Mouse (Mus musculus) testis, postnatal 10 days (tissue): ENCODE measurements at regions not wholly inside any gene's neighbourhood (a gene's known extent, or its start where the extent isn't known, plus 50 kb on each side); places are given as distances from the start of the nearest gene placed in this dataset.

Experiments
- DNase-seq: peaks from one replicate; pipeline ENCODE4 v3.0.0; 2021; ENCODE audit warnings: low spot score

DNA sequence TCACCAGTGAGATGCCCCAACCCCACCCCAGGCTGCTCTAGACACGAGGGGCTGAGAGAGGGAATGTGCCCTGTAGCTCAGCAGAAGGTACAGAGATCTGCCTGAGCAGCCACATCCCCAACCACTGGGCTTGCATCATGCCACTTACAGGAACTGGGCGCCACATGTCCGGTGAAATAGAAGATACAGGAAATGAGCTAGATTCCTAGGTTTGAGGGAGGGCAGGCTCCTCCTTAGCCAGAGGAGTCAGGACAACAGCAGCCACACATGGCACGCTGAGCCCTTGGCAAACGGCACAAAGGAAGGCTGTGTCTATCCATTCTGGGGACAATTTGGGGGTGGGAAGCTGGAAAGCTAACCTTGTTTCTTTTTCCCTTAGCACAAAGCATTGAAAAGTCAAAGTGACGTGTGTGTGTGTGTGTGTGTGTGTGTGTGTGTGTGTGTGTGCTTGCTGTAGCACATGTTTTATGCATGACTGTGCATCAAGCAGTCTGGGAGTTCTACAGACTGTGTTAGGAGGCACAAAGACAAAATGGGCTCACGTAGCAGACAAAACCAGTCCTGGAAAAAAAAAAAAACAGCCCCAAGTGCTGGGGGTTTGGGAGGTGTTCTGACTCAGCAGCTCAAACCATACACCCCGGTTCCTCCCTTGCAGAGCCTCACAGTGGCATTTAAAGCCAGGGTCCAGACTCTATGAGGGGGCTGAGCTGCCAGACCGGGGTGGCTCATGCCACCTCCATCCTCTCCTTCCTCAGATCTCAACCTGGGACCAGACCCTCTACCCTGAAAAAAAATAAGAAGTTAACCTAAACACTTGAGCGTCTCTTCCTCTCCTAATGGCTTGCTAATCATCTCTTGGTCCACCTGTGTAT is 343.7 kb upstream of the Smim15 start:
- peak; percentile 44 for DNase-seq

DNA sequence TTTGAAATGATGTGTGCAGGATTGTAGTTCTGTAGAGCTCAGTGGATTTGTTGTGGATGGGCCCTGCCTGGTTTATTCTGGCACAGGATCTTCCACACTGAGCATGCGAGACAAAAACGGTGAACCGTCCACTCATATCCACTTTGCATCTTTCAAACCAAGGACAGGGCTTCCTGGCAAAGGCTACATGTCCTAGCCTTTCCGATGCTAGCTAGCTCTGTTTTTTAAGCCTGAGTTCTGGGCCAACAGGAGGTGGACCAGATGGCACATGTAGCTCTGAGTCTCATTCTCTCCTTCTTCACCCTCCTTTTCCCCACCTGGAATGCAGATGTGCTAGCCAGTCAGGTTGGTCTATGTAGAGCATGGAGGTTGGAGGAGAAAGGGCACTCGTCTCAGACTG is 345.0 kb upstream of the Smim15 start:
- DNase-seq: no peak

DNA sequence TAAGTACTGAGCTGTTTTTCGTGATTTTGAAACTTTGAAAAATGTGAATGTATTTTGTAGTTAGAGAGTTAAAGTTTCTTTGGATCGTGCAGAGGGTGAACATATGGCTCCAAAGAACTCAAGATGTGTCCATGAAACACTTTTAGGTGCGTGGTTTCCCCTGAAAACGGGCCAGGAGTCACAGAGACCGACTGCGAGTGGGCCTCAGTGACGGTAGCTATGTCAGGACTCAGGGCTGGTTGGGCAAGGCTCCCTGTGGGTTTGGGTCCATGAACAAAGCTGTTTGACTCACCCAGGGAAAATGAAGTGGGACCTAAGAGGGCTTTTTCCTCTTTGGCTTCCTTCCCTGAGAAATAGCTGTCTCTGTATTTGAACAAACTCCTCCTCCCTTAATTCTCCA is 345.9 kb upstream of the Smim15 start:
- no peak for DNase-seq

DNA sequence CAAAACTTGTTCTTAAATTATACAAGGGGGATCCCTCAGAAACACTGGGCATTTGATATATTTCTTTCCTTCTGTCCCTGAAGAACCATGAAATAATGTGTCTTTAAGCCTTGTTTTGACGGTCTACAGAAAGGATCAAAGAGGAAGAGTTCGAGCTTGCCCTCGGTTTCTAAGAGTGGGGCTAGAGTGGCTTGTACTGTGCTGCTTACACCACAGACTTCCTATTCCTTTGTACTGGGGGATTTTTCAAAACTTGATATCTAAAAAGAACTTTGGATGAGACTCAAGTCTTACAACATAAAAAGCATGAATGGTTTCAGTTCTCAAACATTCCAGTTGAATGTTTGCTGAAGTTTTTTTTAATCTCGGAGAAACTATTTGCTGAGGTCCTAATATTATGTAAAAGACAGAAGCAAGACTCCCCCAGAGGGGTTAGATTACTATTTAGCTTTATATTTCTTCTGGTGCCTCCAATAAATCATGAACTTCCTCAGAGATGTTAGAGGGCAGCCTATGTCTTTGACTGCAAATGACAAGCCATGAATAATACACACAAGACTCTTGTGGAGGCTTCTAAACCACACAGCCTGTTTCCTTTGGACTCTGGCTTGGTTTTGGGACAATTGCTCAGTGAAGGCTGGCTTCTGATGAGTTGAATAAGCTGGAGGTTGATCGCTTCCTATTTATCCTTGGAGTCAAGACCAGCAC is 352.0 kb upstream of the Smim15 start:
- DNase-seq: no peak

DNA sequence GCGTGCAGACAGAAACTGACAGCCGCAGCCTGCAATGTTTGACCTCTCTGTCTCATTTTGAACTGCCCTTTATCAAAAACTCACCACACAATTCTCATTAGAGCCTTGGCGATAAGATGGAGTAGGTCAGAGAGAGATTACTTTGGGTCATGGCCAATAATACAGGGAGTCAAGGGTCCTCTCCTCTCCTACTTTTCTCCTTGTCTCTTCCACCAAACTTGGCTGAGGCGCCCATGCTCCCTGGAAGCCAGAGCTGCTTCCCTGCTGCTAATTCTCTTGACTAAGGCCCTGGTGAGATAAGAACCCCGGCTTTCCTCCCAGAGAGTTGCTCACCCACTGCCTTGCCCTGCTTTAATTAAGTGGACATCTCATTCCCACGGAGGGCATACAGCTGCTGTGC is 355.3 kb upstream of the Smim15 start:
- DNase-seq: no peak

DNA sequence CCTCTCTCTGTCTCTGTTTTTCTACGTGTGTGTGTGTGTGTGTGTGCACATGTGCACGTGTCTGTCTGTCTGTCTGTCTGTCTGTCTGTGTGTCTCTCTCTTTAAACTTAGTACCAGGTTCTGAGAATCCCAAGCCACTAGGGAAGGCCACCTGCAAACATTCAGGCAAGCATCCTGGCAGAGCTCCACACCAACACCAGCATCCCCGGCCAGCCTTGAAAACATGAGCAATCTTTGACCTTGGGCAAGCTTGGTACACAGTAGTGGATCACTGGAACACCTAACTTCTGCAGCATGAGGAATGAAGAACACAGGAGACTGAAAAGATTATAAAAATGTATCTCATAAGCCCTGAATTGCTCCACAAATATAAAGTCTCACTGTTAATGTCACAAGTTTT is 359.0 kb upstream of the Smim15 start:
- DNase-seq: no peak

DNA sequence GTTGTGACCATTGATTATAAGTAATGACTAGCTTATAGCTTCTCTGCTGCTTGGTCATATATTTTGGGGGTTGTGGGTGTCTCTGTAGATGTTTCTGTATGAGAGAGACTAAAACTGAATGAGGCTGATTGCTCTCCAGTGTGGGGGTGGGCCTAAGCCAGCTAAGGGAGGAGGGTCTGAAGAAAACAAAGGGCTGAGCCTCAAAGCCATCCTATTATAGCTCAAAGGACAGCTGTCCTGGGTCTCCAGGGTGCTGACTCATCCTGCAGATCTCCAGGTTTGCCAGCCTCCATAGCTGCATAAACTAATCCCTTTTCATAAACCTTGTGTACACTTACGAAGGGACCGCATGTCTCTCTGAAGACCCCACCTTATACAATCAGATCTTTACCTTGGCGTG is 360.3 kb upstream of the Smim15 start:
- DNase-seq: no peak

DNA sequence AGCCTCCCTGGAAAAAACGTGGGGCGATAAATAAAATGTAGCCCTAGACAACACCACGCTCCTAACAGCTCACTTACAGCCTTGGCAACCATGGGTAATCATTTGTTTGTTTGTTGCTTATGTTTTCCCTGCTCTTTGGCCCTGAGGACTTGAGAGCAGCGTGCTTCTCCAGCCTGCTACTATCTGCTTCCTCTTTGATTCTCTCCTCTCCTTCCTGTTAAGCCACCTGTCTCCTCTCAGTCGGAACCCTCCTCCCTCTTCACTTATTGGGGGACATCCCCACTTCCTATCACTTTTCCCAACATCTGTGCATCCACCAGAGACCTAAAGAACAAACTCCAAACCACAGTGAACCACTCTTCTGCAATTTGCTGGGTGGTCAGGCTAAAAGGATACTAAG is 362.5 kb upstream of the Smim15 start:
- DNase-seq: no peak

DNA sequence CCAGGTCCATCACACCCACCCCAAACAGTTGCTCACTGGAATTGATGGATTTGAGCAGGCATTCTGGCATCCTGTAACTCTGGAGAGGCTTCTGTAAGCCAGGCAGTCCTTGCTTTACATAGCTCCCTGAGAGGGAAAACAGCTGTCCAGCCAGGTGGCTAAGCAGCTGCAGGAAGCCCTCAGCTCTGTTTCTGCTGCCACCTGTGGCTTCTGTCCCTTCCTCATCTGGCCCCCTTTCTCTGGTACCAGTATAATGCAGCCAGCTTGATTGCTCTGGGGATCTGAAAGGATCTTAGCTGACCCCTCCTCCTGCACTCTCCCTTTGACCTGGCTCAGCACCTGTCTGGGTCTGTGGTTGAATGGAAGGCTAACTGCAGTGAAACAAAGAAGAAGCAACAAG is 365.4 kb upstream of the Smim15 start:
- DNase-seq: no peak

DNA sequence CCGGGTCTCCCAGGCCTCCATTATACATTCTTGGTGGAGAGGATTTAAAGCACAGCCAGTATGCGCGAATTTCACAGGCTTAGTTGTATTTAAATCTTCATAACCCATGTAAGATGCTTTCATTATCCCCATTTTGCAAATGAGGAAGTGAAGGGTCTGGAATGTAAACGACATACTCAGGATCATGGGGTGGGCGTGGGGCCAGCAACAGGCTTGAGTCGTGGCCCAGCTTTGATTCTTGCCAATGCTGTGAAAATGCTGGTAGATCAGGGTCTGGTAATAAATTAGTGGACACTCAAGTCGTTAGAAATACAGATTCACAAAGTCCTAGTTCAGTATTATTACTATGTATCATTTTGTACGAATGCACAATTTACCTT is 367.2 kb upstream of the Smim15 start:
- no peak for DNase-seq

DNA sequence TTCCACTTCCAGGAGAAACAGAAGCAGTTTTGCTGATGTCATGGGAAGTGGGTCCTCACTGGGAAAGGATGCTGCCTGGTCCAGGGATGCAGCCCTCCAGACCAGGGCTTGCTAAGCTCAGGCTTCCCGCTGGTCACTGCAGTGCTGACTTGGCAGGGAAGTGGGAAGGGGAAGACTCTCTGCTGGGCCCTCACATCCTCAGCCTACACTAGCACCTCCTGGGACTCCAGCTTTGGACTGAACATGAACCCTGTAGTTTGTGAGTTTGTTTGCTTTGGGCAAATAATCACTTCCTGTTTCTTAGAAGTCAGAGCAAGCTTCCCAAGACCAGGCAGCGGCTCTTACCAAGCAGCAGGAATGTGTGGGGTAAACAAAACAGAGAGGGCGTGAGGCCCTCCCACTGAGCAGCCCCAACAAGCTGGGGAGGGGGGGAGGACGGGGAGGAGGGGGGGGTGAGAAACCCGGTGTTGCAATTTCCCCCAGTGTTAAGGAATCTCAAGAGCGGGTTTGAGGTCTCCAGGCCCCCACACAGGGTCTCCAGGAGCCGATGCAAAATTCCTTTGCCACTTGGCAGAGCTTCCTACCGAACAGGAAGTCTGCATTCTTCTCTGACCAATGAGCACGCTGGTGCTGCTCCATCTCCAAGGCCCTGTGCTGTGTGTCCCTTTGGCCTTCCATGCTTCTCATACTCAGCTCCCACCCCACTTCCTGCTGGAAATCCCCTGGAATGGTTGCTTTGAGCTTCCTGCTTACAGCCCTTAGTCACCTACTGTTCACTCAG is 367.7 kb upstream of the Smim15 start:
- no peak for DNase-seq

DNA sequence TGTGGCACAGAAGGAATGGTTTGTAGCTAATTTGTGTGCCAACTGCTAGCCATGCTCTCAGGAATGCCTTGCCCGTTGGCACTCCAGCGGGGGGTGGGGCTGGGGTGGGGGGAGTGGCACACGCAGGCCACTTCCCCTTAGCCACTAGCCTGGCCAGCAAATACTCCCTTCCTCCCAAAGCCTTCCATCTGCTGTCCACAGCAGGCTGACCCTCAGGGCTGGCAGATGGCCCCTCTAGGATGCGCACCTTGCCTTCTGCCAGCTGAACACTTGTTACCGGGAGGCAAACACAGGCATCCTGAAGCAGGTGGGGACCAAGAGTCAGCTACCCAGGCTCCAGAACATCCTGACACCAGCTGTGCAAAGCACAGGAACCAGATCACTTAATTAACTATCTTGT is 372.1 kb upstream of the Smim15 start:
- DNase-seq: no peak

DNA sequence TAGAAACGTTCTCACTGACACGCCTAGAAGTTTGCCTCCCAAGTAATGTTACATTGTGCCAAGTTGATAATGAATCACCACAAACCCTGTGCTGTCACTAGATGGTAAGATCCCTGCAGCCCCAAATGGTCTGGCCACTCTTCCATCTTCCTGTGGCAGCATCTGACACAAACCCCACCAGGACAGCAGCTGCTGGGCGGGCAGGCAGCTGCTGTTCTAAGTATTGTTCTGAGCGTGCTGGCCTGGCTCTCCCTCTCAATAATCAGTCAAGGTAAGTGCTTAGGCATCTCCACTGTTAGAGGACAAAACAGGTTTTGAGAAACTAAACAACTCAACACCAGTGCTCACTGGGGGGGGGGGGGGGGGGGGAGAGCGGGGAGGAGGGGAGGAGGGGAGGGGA is 375.7 kb upstream of the Smim15 start:
- DNase-seq: no peak

DNA sequence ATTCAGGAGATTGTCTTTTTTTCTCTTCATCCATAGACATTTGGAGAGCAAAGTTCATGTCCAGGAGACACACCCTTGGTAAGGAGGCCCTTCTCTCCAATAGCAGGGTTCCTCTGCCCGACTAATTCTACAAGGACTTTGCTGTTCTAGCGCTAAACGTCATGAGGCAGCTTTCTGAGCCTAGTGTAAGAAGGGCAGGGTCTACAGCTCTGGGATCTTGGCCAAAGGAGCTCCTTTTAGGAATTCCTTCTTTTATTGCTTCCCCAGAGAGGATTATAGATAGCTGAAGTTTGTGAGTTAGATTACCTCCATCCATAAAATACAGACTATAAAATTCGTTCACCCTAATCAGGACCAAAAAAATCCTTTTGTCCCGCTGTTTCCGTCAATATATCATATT is 378.5 kb upstream of the Smim15 start:
- no peak for DNase-seq

DNA sequence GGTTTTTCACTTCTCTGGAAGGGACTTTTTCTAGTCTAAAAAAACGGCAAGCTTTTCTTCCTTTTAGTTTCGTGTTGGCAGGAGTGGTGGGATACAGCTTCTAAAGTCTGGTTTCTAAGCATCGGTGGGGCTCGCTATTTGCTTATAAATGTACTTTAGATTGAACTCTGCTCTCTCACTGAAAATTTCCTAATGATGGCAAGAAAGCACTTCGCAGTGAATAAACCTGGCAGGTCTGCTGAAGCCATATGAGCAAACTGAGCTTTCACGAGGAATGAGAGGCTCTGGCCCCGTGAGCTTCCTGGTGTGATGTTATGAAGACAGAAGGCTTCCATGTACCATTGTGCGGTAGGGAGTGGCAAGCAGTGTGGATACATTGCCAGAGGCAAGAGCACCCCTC is 380.0 kb upstream of the Smim15 start:
- DNase-seq: no peak

DNA sequence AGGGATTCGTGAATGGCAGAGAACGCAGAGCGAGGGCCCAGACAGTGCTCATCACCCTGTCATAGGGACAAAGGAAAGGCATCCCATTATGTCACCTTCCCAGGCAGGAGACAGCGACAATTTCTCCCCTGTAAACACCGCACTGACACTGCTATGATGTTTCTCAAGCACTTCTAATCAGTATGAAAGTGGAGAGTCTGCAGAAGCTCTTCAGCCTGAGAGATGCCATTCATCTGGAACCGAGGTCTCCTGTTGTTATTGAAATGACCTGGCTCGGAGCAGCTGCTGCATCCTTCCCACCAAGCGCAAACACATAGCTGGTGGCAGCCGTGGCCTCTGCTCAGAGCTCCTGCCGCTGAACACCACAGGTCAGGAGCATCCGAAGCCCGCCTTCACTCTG is 380.5 kb upstream of the Smim15 start:
- no peak for DNase-seq

DNA sequence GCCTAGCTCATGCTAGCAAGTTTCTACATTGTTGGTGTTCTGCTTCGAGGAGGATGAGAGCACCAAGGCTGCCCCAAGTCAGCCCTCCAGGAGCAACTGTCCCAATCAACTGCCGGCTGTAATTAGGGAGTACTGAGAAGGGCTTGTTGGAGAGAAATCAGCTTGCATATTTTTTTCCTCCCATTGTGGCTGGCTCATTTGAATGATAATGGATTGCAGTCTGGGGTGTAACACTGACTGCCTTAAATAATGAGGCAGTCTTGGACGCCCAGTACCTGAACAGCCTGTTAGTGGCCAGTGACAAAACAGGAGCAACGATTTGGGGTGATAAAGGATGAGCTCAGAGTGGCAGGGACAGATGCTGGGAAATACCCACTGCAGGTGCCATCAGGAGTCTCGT is 382.8 kb upstream of the Smim15 start:
- no peak for DNase-seq

DNA sequence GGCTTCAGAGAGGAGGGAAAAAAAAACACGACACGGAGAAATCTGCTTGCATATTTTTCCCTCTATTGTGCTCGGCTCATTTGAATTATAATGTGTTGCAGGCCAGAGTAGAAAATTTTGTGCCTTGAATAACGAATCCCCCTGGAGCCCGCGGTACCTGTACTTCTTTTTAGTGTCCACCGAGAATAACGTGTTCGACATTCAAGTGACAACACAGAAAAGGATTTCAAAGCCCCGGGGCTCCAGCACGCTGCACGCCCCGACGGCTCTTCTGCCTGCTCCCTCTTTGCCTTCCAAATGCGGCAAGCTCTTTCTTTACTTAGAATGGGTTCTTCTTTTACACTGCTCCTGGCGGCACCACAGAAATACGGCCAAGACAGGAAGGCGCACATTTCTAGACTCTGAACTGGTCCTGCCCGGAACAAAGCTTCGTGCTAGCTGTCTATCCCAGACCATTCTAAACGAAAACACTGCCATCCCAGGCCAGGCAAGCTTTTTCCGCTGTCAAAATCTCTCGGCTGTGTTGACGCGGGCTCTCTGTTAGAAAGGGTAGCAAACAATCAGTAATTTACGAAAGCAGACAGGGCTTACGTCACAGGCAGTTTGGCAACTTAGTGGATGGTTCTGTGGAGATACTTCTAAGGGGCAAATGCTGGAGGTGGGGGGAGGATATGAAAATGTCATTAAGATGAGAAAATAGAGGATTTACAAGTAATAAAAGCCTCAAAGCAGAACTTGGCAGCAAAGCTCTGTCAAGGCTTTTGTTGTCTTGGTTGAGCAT is 398.2 kb upstream of the Smim15 start:
- no peak for DNase-seq

DNA sequence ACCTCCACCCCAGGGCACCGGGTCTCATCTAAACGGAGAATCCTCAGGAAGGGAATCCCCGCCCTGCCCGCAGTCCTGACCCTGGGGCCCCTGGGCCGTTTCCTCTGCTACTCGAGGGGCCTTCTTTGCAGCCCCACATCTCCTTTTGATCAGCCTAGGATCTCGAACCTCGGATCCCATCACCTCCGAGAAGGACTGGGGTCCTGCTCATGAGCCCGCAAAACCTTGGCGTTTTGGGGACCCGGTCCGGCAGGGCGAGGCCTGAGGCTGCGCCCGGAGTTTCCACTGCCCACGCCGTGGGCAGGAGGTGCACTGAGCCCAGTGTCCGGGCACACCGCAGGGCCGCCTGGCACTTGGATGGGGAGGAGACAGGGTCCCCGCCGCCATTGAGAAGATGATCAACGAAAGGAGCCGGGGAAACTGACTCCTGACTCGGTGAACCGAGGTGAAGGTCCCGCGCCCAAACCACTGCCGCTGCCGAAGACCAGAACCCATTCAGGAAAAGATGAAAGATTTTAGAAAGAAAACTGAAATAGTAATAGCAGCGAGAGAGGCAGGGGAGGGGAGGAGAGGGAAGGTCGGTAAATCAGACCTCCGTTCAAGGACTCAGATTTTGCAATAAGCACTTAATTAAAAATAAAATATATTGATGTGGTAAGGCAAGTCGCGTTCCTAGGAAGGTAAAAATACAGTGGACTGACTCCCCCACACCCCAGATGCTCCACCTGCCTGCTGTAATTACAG is 399.0 kb upstream of the Smim15 start:
- DNase-seq: peak; percentile 48

DNA sequence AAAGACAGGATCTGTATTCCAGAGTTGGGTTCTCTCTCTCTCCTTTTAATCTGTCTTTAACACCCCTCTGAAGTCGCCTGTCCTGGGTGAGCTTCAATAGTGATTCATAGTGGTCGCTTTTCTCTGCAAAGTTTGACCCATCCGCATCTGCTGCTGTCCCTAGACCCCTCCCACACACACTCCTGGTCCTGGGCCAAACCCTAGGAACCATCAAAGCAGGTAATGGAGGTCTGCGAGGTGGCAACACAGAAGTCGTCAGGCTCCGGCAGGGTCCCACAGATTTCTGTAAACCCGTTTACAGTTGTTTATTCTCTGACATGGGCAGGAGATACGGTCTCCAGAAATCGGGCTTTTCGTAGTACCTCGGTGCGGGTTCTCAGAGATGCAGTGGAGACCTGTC is 399.5 kb upstream of the Smim15 start:
- DNase-seq: no peak

DNA sequence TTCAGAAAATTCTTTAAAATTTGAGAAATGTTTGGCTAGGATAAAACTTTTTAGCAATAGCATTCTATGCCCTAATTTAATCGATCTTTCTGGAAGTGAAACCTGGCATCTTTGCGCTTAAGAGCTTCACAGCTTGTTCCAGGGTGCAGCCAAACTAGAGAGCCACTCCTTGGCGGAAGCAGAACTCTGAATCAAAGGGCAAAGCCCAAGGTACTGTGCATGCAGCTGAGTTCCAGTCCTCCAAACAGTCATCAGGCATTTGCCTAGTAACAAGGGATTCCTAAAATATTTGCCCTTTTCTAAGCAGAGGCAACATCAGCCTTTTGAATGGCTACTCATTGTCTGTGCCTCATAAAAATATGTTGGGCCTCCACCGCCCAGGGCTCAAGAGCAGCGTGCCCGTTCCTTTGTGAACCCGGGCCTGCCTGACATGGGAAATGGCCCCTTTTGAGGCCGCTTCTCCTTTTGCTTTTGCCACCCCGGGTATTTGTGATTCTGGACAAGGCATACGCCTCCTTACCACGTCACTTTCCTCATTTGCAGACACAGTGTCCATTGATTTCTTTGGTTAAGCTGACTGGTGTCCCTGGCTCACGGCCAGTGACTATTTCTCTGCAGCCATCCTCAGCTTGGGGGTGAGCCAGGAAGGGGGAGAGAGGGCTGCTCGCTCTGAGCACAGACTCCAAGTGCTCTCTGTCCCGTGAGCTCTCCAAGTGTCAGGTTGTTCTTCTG is 402.2 kb upstream of the Smim15 start:
- DNase-seq: peak; percentile 55
